9 mouse cellular contexts compared by ENCODE assay signal in the genomic region with DNA sequence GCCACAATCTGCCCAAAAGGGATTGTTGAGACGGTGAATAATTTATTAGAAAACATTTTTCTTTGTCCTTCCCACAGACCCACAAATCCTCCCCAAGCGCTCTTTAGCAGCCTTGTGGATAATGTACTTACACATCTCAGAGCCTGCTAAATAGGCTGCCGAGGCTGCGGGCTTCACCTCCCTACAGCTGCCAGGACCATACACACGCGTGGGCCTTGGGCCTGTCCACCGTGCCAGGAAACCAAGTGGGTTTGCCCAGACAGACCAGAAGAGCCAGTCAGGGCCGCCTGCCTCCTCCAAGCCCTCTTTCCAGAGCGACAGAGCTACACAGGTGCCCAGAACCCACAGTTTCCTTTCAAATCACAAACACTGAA.
DNase-seq lines count a peak whose midpoint lies in the region; ATAC-seq lines count a peak whose summit lies in the region.
"Had no signal": no experiment of that assay in that cellular context is flagged by ENCODE, and none has a peak within 500 bp of the region (broad histone marks: within the 10 kb centered on the region; RNA-seq: fewer than 3 reads in every experiment).

No protein-coding gene starts in this region.

- H3K36me3 ChIP-seq in lung, embryonic 15.5 days: no peaks in the 10 kb centered on the region
- H3K36me3 ChIP-seq in limb, embryonic 13.5 days: no peaks in the 10 kb centered on the region

- WGBS in lung, embryonic 15.5 days: 62% methylated on average over 9 of the region's 9 CpGs
- 63% methylated on average over 9 of the region's 9 CpGs for WGBS in limb, embryonic 13.5 days

- no peak for ATAC-seq in lung, embryonic 15.5 days (ENCODE audit: borderline replicate concordance, extremely low read depth, low FRiP score, low TSS enrichment)
- no peak for ATAC-seq in limb, embryonic 13.5 days (ENCODE audit: low FRiP score, low read depth)

- no peak overlapping the region for H3K4me3 ChIP-seq in lung, embryonic 15.5 days
- peak overlapping the region; percentile 43 for H3K4me3 ChIP-seq in limb, embryonic 13.5 days

- no peaks in the 10 kb centered on the region for H3K4me1 ChIP-seq in lung, embryonic 15.5 days
- peaks cover 7% of the 10 kb centered on the region; the same call in 1 of the 2 replicates for H3K4me1 ChIP-seq in limb, embryonic 13.5 days

- H3K27me3 ChIP-seq in lung, embryonic 15.5 days: no peaks in the 10 kb centered on the region
- 0 out of 2 replicates have a peak, but pooled peaks cover 2% of the 10 kb centered on the region for H3K27me3 ChIP-seq in limb, embryonic 13.5 days

- H3K27ac ChIP-seq in lung, embryonic 15.5 days: no peak overlapping the region
- H3K27ac ChIP-seq in limb, embryonic 13.5 days: no peak overlapping the region

- peak overlapping the region; percentile 46 for H3K4me2 ChIP-seq in lung, embryonic 15.5 days
- peak overlapping the region; percentile 68 for H3K4me2 ChIP-seq in limb, embryonic 13.5 days (replicated peaks)

- peak; percentile 10 to 24 for DNase-seq in cerebellum, postnatal 14 days
- no peak for DNase-seq in cerebellum, adult 11-12 months
- DNase-seq in lung, postnatal 14 days: no peak
- DNase-seq in T-cell, adult 2 months (ENCODE audit: low spot score): no peak
- DNase-seq in spleen, adult 12 weeks (ENCODE audit: low spot score): no peak
- DNase-seq in thymus, postnatal 36 days: no peak
- DNase-seq: lung, postnatal 36 days had no signal

- no peak overlapping the region for H3K9ac ChIP-seq in lung, embryonic 15.5 days
- H3K9ac ChIP-seq in limb, embryonic 13.5 days: no peak overlapping the region

- no peaks in the 10 kb centered on the region for H3K9me3 ChIP-seq in lung, embryonic 15.5 days
- H3K9me3 ChIP-seq in limb, embryonic 13.5 days: no peaks in the 10 kb centered on the region

Comparison
In these comparisons a context has a peak if more than half of its experiments do, and no peak if none do; other contexts are left out.
1. DNase-seq: peak in cerebellum, postnatal 14 days (2 of 2); none in cerebellum, adult 11-12 months (single experiment), lung, postnatal 14 days (single experiment), T-cell, adult 2 months (single experiment), spleen, adult 12 weeks (single experiment) and thymus, postnatal 36 days (0 of 2).